Mouse (Mus musculus): ENCODE measurements around the gene Pik3cb. TPM values are rescaled to one million over a fixed set of nuclear protein-coding genes. Genes with fewer than 3 reads are reported as not detected.

The Pik3cb gene
- total and polyA plus RNA-seq, 3 experiments, result 2.2 to 7.6 TPM; not detected in 1

DNA sequence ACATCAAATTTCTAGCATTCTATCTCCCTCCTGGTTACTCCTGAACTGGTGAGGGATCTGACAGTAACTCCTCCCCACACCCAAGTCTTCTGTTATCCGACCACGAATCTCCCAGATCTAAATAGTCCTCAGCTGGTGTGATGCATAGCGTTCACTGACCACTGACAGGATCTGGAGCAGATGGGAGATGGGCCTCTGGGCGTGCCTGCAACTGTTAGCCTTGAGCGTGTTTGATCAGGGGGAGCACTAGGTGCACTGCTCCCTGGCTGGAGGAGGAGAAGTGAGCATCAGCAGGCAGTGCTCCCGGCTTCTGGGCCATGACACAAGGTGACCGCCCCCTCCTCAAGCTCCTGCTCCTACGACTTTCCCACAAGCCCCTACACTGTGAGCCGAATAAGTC lies 98.4 kb downstream of the Pik3cb start:
- H3K9ac ChIP-seq (ENCODE audit: control insufficient read depth, low read depth, low read length, poor library complexity, severe bottlenecking), result no peak overlapping the region
- no peaks in the 10 kb centered on the region for H3K9me3 ChIP-seq (replicated peaks; ENCODE audit: insufficient read depth, low read length)
- H3K36me3 ChIP-seq (ENCODE audit: control insufficient read depth in 1 of 2, insufficient read depth in 2 of 2, low read length in 2 of 2), result no peaks in the 10 kb centered on the region; a peak in 1 of 4 replicates
- H3K27me3 ChIP-seq (ENCODE audit: control insufficient read depth in 1 of 2, insufficient read depth in 2 of 2, low read length in 2 of 2), result no peaks in the 10 kb centered on the region
- no peak for DNase-seq (ENCODE audit: low read depth, low spot score)
- H3K27ac ChIP-seq (ENCODE audit: control insufficient read depth, low read depth, low read length), result no peak overlapping the region
- H3K4me3 ChIP-seq (ENCODE audit: control insufficient read depth in 1 of 2, insufficient read depth in 1 of 2, low read depth in 2 of 2, low read length in 2 of 2), result no peak overlapping the region
- TF ChIP-seq NELFE (IDR thresholded peaks at IDR 0.05; ENCODE audit: low read depth, low read length), result no peak
- TF ChIP-seq NRF1 (IDR thresholded peaks at IDR 0.05; ENCODE audit: insufficient read depth, low read depth, low read length, poor library complexity, severe bottlenecking), result no peak
- no peak for TF ChIP-seq JUND (IDR thresholded peaks at IDR 0.05; ENCODE audit: low read depth, low read length)
- no peak for TF ChIP-seq POLR2A (IDR thresholded peaks at IDR 0.05; ENCODE audit: control insufficient read depth in 1 of 2, insufficient read depth in 1 of 2, low read depth in 1 of 2, low read length in 2 of 2, poor library complexity in 1 of 2)
- TF ChIP-seq MAFK (IDR thresholded peaks at IDR 0.05; ENCODE audit: borderline replicate concordance, low read depth, low read length), result no peak
- TF ChIP-seq ETS1 (IDR thresholded peaks at IDR 0.05; ENCODE audit: low read depth, low read length), result no peak
- TF ChIP-seq MAX (IDR thresholded peaks at IDR 0.05; ENCODE audit: low read length), result no peak
- no peak for TF ChIP-seq TAL1 (IDR thresholded peaks at IDR 0.05; ENCODE audit: low read length)
- TF ChIP-seq POLR2AphosphoS2 (IDR thresholded peaks at IDR 0.05; ENCODE audit: low read length), result no peak
- H3K79me2 ChIP-seq (ENCODE audit: control insufficient read depth, insufficient read depth, low read length, poor library complexity), result no peaks in the 10 kb centered on the region
- no peaks in the 10 kb centered on the region for H3K4me1 ChIP-seq (ENCODE audit: control insufficient read depth in 1 of 2, insufficient read depth in 2 of 2, low read length in 2 of 2)

DNA sequence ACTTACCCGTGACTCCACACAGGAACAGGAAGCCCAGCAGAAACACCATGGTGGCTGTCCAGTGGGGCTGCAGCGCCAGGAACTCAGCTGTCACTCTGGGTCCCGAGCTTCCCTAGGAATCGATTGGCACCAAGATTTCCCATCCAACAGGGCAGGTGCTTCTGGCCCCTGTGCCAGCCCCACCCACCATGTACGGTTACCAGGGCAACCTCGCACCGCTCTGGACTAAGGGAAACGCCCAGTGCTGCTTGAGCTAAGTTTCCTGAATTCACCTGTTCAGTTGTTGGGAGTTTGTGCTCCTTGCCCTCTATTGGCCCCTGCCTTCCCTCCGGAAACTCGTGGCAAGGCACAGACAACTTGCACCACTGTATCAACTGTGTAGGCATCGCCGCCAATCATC lies 104.8 kb downstream of the Pik3cb start, which contains the start of gene Gm1123:
Gene Gm1123, minus strand, starts transcription at position 141 of the 400 bp plus-strand sequence.
- no peaks in the 10 kb centered on the region for H3K27me3 ChIP-seq (ENCODE audit: control insufficient read depth in 1 of 2, insufficient read depth in 2 of 2, low read length in 2 of 2)
- H3K9me3 ChIP-seq (replicated peaks; ENCODE audit: insufficient read depth, low read length), result no peaks in the 10 kb centered on the region
- DNase-seq (ENCODE audit: low read depth, low spot score), result no peak
- H3K4me3 ChIP-seq (ENCODE audit: control insufficient read depth in 1 of 2, insufficient read depth in 1 of 2, low read depth in 2 of 2, low read length in 2 of 2), result no peak within 1 kb of the TSS
- H3K27ac ChIP-seq (ENCODE audit: control insufficient read depth, low read depth, low read length), result no peak within 1 kb of the TSS
- H3K36me3 ChIP-seq (ENCODE audit: control insufficient read depth in 1 of 2, insufficient read depth in 2 of 2, low read length in 2 of 2), result no peaks in the 10 kb centered on the region
- H3K79me2 ChIP-seq (ENCODE audit: control insufficient read depth, insufficient read depth, low read length, poor library complexity), result no peaks in the 10 kb centered on the region
- no peak within 1 kb of the TSS for H3K9ac ChIP-seq (ENCODE audit: control insufficient read depth, low read depth, low read length, poor library complexity, severe bottlenecking)
- TF ChIP-seq ZMIZ1 (IDR thresholded peaks at IDR 0.05; ENCODE audit: low read depth, low read length), result no peak
- TF ChIP-seq E2F4 (IDR thresholded peaks at IDR 0.05; ENCODE audit: borderline replicate concordance, low read depth, low read length), result no peak
- no peak for TF ChIP-seq BHLHE40 (IDR thresholded peaks at IDR 0.05; ENCODE audit: borderline replicate concordance, low read depth, low read length)
- no peaks in the 10 kb centered on the region for H3K4me1 ChIP-seq (ENCODE audit: control insufficient read depth in 1 of 2, insufficient read depth in 2 of 2, low read length in 2 of 2)

DNA sequence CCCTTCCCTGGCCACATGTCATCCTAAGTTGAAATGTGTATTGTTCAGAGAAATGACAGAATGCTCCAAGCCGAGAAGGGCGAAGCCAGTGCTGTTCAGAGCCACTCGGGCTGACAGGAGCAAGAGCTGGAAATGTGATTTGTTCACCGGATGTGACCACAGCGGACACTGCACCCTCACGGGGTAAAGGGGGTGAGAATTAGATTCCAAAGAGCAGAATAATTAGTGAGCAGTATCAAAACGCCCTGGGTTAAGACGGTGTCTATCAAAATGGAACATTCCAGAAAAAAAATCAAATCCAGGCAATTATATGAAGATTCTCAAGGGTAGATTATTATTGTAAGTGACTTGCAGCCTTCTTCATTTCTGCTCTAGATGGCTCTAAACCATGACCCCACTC lies 106.3 kb downstream of the Pik3cb start:
- H3K36me3 ChIP-seq (ENCODE audit: control insufficient read depth in 1 of 2, insufficient read depth in 2 of 2, low read length in 2 of 2), result no peaks in the 10 kb centered on the region
- H3K79me2 ChIP-seq (ENCODE audit: control insufficient read depth, insufficient read depth, low read length, poor library complexity), result no peaks in the 10 kb centered on the region
- H3K27me3 ChIP-seq (ENCODE audit: control insufficient read depth in 1 of 2, insufficient read depth in 2 of 2, low read length in 2 of 2), result no peaks in the 10 kb centered on the region
- no peak overlapping the region for H3K9ac ChIP-seq (ENCODE audit: control insufficient read depth, low read depth, low read length, poor library complexity, severe bottlenecking)
- no peak for DNase-seq (ENCODE audit: low read depth, low spot score)
- H3K4me1 ChIP-seq (ENCODE audit: control insufficient read depth in 1 of 2, insufficient read depth in 2 of 2, low read length in 2 of 2), result no peaks in the 10 kb centered on the region
- H3K27ac ChIP-seq (ENCODE audit: control insufficient read depth, low read depth, low read length), result no peak overlapping the region
- no peaks in the 10 kb centered on the region for H3K9me3 ChIP-seq (replicated peaks; ENCODE audit: insufficient read depth, low read length)
- no peak overlapping the region for H3K4me3 ChIP-seq (ENCODE audit: control insufficient read depth in 1 of 2, insufficient read depth in 1 of 2, low read depth in 2 of 2, low read length in 2 of 2)
- no peak for TF ChIP-seq CHD1 (IDR thresholded peaks at IDR 0.05; ENCODE audit: low read depth, low read length)
- TF ChIP-seq NRF1 (IDR thresholded peaks at IDR 0.05; ENCODE audit: insufficient read depth, low read depth, low read length, poor library complexity, severe bottlenecking), result no peak
- no peak for TF ChIP-seq ETS1 (IDR thresholded peaks at IDR 0.05; ENCODE audit: low read depth, low read length)
- no peak for TF ChIP-seq ZKSCAN1 (IDR thresholded peaks at IDR 0.05; ENCODE audit: low read depth, low read length)
- no peak for TF ChIP-seq KAT2A (conservative IDR thresholded peaks at IDR 0.05; ENCODE audit: low read depth, low read length)
- TF ChIP-seq JUND (IDR thresholded peaks at IDR 0.05; ENCODE audit: low read depth, low read length), result no peak
- TF ChIP-seq SMC3 (IDR thresholded peaks at IDR 0.05; ENCODE audit: low read depth, low read length), result no peak
- no peak for TF ChIP-seq SIN3A (IDR thresholded peaks at IDR 0.05; ENCODE audit: low read length)
- no peak for TF ChIP-seq MAZ (IDR thresholded peaks at IDR 0.05; ENCODE audit: low read depth, low read length)
- no peak for TF ChIP-seq USF2 (IDR thresholded peaks at IDR 0.05; ENCODE audit: borderline replicate concordance in 1 of 2, insufficient read depth in 1 of 2, low read depth in 1 of 2, low read length in 2 of 2)
- TF ChIP-seq ELF1 (IDR thresholded peaks at IDR 0.05; ENCODE audit: low read depth, low read length), result no peak
- TF ChIP-seq EP300 (IDR thresholded peaks at IDR 0.05; ENCODE audit: low read depth in 1 of 2, low read length in 2 of 2), result no peak
- TF ChIP-seq RCOR1 (IDR thresholded peaks at IDR 0.05; ENCODE audit: low read depth, low read length), result no peak
- no peak for TF ChIP-seq USF1 (IDR thresholded peaks at IDR 0.05; ENCODE audit: low read depth, low read length)
- no peak for TF ChIP-seq MYC (IDR thresholded peaks at IDR 0.05; ENCODE audit: low read depth, low read length)
- no peak for TF ChIP-seq TBP (IDR thresholded peaks at IDR 0.05; ENCODE audit: low read depth, low read length)
- no peak for TF ChIP-seq MAX (IDR thresholded peaks at IDR 0.05; ENCODE audit: low read length)
- no peak for TF ChIP-seq HCFC1 (IDR thresholded peaks at IDR 0.05; ENCODE audit: low read depth, low read length)
- TF ChIP-seq MYB (IDR thresholded peaks at IDR 0.05; ENCODE audit: low read depth, low read length), result no peak

Measured in MEL (cell line).